Mouse (Mus musculus): ENCODE results near the gene Med26. TPM values are rescaled to one million over a fixed set of nuclear protein-coding genes. Genes with fewer than 3 reads are reported as not detected.

Med26 gene
- total RNA-seq, 2 experiments from 2014 or later, result 10.3 to 10.5 TPM

DNA sequence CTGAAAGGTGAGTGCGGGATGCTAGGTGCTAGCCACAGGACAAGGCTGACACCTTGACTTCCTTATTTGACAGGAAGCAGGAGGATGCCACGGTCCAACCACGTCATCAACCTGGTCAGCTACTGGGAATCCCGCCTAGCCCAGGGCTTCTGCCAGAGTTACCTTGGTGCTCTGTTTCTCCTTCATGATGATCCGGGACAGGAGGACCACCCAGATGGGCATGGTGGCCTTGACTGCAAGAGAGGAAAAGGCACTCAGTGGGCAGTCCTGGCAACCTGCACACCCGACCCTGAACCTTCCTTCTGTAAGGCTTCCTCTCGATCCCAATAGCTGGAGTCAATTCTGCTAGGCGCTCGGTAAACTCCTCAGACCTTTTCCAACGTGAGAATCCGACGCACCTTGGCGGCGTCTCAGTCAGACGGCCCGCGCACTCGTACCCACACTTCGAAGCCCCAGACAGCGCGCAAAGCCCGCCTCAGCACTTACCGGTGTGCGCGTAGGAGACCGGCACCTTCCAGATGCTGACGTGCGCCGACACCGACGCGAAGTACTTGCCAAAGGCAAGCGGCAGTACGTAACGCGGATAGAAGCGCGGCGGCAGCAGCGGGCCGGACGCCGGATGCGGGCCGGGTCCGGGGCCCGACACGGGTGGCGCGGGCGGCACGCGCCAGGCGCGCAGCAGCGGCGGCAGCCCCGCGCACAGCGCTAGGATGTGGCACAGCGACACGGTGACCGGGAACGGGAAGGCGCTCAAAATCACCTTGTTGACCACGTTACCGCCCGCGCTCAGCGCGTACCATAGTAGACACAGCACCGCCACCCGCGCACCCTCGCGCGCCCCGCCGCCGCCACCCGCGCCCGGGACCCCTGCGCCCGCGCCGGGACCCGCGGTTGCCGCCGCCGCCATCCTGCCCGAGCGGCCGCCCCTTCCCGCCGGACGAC, 56.1 kb downstream of the Med26 start, which contains the start of gene Slc35e1:
TSS of gene Slc35e1 (minus strand) at position 935 of the 942 bp plus-strand sequence.
- peak in 1 of 2 experiments; percentile 22 for DNase-seq (ENCODE audit: low spot score in 2 of 2)

DNA sequence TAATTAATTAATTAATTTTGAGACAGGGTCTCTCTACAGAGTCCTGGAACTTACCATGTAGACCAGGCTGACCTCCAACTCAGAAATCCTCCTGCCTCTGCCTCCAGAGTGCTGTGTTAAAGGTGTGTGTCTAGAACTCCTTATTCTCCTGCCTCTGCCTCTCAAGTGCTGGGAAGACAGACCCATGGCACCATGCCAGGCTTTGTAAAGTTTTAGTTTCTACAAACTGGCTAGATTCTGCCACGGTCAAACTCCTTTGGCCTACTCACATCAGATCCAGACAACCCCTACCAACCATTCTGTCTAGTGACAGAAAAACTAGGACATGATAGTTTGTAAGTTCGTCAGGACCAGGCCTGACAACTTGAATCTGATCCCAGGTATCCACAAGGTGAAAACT, 57.1 kb downstream of the Med26 start:
- DNase-seq (ENCODE audit: low spot score in 2 of 2), result no peak

DNA sequence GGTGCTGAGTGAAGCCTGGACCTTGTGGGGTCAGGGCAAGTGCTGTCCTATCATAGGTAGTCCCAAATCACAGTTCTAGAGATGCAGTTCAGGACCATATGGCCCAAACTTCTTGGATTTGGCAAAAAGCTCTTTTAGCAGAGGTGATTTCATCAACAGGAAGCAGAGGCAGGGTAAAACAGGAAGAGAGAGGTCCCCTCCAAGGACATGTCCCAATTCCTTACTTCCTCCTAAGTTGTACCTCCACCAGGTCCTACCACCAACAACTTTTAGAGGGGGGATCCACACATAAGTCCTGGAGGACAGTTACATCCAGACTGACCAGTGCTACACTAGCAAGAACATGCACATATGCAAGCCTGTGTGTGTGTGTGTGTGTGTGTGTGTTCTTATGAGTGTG, 61.1 kb downstream of the Med26 start:
- no peak for DNase-seq (ENCODE audit: low spot score in 2 of 2)

DNA sequence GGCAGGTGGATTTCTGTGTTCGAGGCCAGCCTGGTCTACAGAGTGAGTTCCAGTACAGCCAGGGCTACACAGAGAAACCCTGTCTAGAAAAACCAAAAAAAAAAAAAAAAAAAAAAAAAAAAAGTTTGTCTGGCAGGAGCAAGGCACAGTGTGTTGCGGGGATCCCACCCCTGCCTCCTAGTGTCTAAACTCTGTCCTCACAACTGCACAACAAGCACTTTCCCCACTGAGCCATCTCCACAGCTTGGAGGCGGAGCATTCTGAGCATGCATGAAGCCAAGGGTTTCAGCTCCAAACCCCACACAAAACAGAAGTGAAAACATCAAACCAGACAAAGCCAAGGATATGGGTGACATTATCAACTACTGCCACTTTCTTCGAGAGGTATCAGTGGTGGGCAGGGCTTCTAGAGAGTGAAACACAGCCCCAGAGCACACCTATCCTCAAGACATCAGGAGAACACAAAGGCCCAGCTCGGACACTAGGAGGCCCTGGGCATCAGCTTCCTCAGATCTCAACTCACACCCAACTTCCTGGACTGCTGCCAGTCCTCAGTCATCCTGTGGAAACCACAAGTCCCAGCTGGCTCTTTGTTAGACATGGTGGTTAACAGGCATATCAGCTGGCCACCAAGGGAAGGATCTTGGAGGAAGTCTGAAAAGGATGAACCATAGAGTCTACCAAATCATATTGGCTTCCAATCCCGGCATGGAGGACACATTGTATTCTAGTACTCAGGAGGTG, 62.4 kb downstream of the Med26 start:
- DNase-seq (ENCODE audit: low spot score in 2 of 2), result no peak

DNA sequence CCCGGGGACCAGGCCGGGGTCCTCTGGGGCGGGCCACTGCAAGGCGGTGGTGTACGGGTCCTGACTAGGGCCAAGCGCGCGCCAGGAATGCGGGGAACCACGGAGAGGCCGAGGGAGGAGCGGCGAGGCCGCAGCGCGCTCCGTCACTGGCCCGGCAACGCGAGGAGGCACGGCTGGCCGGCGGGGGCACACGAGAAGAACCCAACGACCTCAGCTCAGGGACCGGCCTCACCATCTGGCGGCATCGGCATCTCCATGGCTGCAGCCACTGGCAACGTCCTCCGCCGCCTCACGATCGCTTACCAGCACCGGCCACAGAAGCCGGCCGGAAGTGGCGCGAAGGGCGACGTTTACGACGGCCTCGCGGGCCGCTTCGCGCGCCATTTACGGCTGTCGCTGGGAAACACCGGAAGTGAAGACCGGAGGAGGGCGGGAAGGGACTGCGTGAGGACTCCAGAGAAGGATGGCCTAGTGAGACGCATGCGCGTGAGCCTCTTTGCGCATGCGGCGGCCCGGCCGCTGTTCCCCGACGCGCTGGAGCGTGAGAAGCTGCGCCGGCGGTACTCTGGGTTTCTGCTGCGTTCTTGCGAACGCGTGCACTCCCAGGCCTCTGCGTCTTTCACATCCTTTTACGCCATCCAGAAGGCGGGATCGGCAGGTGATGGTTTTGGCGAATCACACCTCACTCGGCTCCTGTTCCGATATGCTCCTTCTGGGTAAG, 73.1 kb downstream of the Med26 start, which contains the start of gene Cherp:
TSS of gene Cherp (minus strand) at position 401 of the 721 bp plus-strand sequence.
- DNase-seq (ENCODE audit: low spot score in 2 of 2), result peak; percentile 97 to 99

DNA sequence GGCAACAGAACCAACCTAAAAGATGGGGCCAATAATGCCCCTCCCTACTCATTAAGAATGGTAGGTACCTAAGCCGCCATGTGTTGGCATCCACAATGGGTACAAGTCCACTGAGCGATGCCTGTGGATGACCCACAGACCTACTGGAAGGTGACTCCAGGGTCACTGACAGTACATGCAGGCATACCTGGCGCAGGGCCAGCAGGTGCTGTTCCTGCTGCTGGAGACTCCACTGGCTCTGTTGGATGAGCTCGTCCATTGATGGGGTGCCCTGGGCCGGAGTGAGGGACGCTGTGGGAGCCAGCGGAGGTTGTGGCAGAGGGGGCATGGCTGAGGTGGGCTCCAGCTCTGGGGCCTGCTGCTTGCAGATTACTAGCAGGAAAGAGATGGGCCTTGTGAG, 77.4 kb downstream of the Med26 start:
- DNase-seq (ENCODE audit: low spot score in 2 of 2), result no peak

DNA sequence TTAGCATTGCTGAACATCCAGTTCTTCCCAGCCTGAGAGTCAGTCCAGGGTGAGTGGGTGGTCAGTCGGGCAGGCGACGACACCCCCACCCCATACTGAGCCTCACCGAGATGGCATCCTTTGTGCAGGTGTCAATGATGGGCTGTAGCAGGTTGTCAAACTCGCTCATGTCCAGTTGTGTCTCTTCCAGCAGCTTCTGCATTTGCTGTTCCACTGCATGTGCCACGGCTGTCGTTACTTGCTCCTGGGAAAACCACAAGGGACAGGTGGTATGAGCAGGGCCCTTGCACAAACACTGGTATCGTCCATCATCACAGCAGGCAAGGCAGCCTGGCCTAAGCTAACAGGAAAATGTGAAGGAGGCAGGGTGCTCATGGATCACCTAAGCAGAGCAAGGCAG, 78.1 kb downstream of the Med26 start:
- DNase-seq (ENCODE audit: low spot score in 2 of 2), result no peak

DNA sequence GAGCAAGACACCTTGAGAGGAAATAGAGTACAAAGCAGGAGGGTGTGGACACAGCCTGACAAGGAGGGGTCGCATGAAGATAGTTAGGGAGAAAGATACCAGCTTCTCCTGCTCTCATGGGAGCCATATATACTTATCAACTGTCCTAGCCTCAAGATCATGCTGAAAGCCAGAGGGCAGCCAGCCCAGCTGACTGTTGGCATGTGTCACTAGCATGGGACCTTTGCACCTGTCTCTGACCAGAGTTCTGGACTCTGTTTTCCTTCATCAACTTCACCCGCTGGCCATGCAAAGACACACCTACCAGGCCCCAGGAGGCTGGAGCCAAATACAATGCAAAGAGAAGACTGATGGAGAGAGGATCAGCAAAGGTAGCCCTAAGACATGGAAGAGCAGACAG, 78.8 kb downstream of the Med26 start:
- no peak for DNase-seq (ENCODE audit: low spot score in 2 of 2)

DNA sequence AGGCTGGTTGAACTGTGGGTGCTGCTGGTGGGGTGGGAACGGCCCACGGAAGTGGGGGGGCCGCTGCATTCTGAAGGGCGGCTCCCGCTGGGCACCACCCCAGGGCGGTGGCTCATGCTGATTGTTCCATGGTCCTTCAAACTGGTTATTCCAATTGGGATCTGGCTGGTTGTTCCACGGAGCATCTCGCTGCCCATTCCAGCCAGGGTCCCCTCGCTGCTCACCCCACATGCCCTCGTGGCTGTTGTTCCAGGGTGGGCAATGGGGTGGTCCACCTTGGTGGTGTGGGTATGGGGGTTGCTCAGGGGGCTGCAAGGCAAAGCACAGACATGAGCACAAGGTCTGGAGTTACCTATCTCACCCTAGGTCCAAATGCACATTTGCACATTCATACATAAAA, 83.9 kb downstream of the Med26 start:
- DNase-seq (ENCODE audit: low spot score in 2 of 2), result no peak

DNA sequence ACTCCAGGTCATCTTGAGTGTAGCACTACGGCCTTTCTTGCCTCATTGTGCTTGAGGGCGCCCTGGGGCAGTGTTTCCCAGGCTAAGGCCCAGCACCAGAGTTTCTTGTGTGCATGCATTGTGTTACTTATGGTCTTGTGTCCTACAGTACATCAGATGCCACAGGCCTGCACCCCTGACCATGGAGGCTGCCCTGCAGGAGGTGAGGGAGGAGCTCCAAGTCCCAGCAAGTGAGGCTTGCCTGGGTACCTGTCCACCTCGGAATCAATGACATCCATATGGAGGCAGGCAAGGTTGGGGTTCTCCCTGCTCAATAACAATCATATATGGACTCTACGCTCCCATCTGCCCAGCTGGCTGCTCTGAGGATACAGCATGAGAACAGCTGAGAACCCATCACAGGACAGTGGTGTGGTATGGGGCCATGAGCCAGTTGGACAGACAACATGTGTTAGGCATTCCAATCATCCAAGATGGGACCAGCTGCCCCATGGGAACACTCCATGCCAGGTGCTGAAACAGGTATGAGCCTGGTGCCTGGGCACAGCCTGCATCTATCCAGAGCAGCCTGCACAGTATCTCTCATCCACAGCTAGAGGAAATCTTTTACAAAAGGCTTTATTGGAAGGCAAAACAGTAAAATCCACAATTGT, 88.1 kb downstream of the Med26 start:
- DNase-seq (ENCODE audit: low spot score in 2 of 2), result no peak

DNA sequence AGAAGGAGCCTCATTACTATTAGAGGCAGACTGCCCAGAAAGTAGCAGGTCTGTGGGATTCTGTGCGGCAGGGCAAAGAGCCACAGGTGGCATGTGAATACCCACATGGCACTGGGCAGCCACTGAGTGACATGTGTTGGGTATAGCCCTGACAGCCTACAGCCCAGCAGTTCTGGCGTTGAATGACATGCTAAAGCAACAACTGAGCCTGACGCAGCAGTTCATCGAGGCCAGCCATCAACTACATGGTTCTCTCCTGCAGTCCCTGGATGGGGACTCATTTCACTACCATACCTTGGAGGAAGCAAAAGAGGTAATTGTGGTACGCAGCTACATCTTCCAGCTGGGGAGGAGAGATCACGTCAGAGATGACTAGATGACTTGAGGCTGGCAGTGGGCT, 89.6 kb downstream of the Med26 start:
- DNase-seq (ENCODE audit: low spot score in 2 of 2), result no peak

DNA sequence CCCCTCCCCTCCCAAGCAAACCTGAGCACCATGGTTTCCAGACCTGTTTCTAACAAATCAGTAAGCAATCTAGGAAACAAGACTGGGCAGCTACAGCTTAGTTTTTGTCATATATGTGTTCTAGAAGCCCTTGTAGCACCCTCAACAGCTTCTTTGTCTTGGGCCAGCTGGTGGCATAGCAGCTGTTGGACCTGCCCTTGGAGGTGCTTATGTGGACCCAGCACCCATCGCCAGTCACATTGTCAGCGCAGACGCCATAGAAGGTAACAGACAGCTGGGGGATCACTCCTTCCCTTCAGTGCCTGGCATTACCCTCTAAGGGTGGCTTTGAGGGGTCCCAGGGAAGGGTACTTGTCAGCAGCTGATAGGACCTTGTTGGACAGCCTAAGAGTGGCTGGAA, 90.3 kb downstream of the Med26 start:
- no peak for DNase-seq (ENCODE audit: low spot score in 2 of 2)

DNA sequence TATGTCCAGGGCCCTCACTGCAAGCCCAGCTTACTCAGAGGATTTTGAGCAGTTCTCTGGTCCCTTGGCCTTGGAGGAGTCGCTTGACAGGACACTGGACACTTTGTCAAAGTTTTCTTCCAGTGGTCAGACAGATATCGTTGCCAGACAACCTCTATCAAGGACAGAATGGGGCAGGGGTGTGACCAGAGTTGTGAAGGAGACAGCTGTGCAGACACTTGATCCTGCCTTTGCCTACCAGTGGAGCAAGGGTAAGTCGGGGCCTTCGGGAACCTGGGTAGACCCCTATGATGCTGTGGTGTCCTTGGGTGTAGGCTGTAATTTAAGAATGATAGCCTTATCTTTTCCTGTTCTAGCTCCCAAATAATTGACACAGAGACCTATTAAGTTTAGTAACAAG, 92.8 kb downstream of the Med26 start:
- no peak for DNase-seq (ENCODE audit: low spot score in 2 of 2)

DNA sequence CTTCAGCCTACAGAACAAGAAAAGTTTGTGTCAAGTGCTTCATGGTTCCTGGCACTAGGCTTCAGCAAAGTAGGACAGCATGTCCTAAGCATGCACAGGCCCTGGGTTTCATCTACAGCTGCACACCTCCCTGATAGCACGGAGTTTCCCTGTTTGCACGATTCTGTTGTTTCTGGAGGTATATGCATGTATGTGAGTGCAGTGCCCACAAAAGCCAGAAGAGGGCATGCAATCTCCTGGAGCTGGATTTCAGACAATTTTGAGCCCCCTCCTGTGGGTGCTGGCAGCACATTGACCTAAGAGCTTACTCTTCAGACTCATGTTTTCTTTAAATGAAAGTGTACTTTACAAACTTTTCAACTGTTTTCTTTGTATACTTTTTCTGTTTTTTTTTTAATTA, 94.2 kb downstream of the Med26 start:
- DNase-seq (ENCODE audit: low spot score in 2 of 2), result no peak

DNA sequence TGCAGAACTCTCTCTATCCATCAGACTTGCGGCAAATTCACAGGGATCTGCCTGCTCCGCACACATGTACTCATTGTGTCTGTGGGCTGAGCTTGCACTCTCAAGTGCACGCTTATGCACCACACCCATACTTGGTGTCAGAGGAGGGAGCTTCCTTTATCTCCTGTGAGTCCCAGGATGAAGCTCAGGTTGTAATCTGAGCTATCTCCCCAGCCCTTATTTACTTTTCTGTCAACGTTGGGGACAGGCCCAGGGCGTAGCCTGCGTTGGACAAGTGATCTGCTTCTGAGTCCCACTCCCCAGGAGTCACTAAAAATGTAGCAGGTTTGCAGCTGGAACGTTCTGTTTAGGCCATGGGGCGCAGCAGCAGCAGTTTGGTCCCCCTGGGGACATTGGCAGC, 96.6 kb downstream of the Med26 start:
- DNase-seq (ENCODE audit: low spot score in 2 of 2), result no peak

DNA sequence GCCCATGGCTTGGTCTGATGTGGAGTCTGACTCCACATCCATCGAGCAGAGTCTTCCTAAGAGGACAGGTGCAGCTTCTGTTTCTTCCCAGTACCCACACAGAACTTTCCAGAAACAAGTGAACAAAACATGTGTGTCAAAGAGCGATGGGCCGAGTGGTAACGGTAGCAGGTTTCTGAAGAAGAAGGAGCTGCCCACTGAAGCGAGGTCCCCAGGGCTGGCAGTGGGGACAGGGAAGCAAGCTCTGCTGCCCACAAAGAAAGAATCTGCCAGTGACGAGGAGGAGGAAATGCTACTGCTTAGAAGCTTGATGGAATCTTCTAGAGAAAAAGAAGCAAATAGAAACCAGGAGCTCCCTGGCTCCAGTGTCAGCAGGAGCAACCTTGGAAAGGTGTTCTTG, 103.0 kb downstream of the Med26 start:
- no peak for DNase-seq (ENCODE audit: low spot score in 2 of 2)

Small RNA genes within 50 kb of the gene (microRNA-seq; reads per million reads assigned to microRNA genes)
- gene Gm28019 (0 reads per million in 2 experiments), gene Mir7068 (1.7 to 4.3 reads per million in 2 experiments)

Other genes starting within 250 kb of the Med26 start
- gene Gm10282, start 243.0 kb downstream of the Med26 start, total RNA-seq (2021), result 1 to 10 TPM; 4.8 to 6.0 TPM
- 10 to 100 TPM; 20.1 to 22.2 TPM for gene Klf2, start 229.2 kb downstream of the Med26 start, total RNA-seq (2021)
- gene Eps15l1, start 126.8 kb downstream of the Med26 start, total RNA-seq (2021), result 10 to 100 TPM; 60.6 to 67.8 TPM
- gene Calr3, start 104.4 kb downstream of the Med26 start, total RNA-seq (2021), result 1 to 10 TPM in 1 of 2 experiments, under 1 TPM in 1; 0.84 to 1.5 TPM
- 10 to 100 TPM in 1 of 2 experiments, 1 to 10 TPM in 1; 9.7 to 10.1 TPM for gene 1700030K09Rik, start 104.4 kb downstream of the Med26 start, total RNA-seq (2021)
- gene Cherp, start 73.0 kb downstream of the Med26 start, total RNA-seq (2021), result 10 to 100 TPM; 76.7 to 79.4 TPM
- 10 to 100 TPM; 47.2 to 48.9 TPM for gene Slc35e1, start 55.7 kb downstream of the Med26 start, total RNA-seq (2021)
- 100 to 1,000 TPM in 1 of 2 experiments, 10 to 100 TPM in 1; 99.8 to 103 TPM for gene Smim7, start 22.8 kb upstream of the Med26 start, total RNA-seq (2021)
- 100 to 1,000 TPM; 109 to 115 TPM for gene Tmem38a, start 23.8 kb upstream of the Med26 start, total RNA-seq (2021)
- 10 to 100 TPM; 46.6 to 49.0 TPM for gene Nwd1, start 98.4 kb upstream of the Med26 start, total RNA-seq (2021)
- 100 to 1,000 TPM; 154 to 174 TPM for gene Sin3b, start 175.0 kb upstream of the Med26 start, total RNA-seq (2021)
- under 1 TPM in 1 of 2 experiments, not detected in 1; 0.28 TPM for gene F2rl3, start 213.6 kb upstream of the Med26 start, total RNA-seq (2021)